ENCODE assay signal across 10 mouse cellular contexts in the genomic region with DNA sequence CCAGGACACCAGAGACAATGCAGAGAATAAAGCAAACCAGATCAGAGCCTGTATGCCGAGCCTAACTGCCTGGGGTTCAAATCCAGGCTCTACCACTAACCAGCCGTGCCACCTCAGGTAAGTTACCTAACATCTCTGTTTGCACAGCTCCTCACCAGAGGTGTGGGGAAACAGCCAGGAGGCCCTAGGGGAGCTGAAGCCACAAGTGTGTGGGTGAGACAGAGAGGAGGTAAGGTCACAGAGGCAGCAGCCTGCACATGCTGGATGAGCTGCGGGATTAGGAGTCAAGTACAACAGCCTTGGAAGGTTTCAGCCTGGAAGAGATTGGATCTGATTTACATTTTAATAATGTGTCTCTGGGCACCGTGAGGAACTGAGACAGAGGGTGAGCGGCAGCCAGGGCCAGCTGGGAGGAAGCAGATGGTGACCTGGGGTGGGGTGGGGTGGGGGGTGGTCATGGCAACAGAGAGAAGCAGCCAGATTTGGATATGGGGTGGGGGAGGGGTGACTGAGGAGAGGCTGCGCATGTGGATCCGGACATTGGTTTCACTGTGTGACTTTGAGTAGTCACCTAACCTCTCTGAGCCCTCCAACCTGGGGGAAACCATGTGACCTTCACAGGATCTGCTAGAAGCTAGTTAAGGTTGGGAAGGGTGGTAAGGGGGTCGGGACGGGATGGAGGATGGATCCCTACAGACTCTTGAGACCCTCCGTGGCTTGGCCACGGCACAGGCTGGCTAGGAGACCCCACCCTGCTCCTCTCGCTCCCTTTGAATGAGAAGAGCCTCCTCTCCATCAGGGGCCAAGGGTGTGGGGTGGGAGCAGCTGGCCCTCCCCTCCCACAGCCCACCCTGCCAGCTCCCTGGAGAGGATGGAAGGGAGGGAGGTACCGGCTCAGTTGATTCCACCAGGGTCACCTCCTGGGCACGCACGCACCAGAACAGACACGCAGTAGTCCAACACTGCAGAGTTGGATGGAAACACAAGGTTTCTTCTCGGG. TPM values are rescaled to one million over a fixed set of nuclear protein-coding genes. Genes with fewer than 3 reads are reported as not detected.
DNase-seq lines count a peak whose midpoint lies in the region; ATAC-seq and TF ChIP-seq lines count a peak whose summit lies in the region.
"Had no signal": no experiment of that assay in that cellular context is flagged by ENCODE, and none has a peak within 500 bp of the region (broad histone marks: within the 10 kb centered on the region; RNA-seq: fewer than 3 reads in every experiment).

No protein-coding gene starts in this region.

- in situ Hi-C loops in ES-E14 (cut with MboI; ENCODE audit: low sequenced_read_pairs in 2 of 2, unreplicated experiment in 2 of 2): no loop called here

- H3K4me1 ChIP-seq in ES-E14 (ENCODE audit: control insufficient read depth in 2 of 2, insufficient read depth in 2 of 2, low read length in 2 of 2, poor library complexity in 1 of 2): peaks cover 4 to 43% of the 10 kb centered on the region in 2 experiments; a peak in 3 of 4 replicates
- H3K4me1 ChIP-seq in brown adipose tissue, adult 24 weeks (ENCODE audit: control insufficient read depth, insufficient read depth, insufficient read length, low read length): peaks cover 7% of the 10 kb centered on the region; the same call in 1 of the 2 replicates
- peaks cover 35% of the 10 kb centered on the region for H3K4me1 ChIP-seq in forebrain, embryonic 14.5 days (ENCODE audit: control insufficient read depth, insufficient read depth, low read length)
- H3K4me1 ChIP-seq in midbrain, embryonic 13.5 days (replicated peaks): peaks cover 88% of the 10 kb centered on the region

- WGBS in forebrain, embryonic 14.5 days: 54% methylated on average over 17 of the region's 17 CpGs
- 35% methylated on average over 17 of the region's 17 CpGs for WGBS in midbrain, embryonic 13.5 days

- H3K4me2 ChIP-seq in forebrain, embryonic 14.5 days (ENCODE audit: low read length): no peak overlapping the region
- H3K4me2 ChIP-seq in midbrain, embryonic 13.5 days (replicated peaks): no peak overlapping the region

- H3K36me3 ChIP-seq in ES-E14 (ENCODE audit: control insufficient read depth, insufficient read depth, low read length, poor library complexity, severe bottlenecking): no peaks in the 10 kb centered on the region
- no peaks in the 10 kb centered on the region for H3K36me3 ChIP-seq in forebrain, embryonic 14.5 days (ENCODE audit: control insufficient read depth, insufficient read depth, low read length)
- no peaks in the 10 kb centered on the region for H3K36me3 ChIP-seq in midbrain, embryonic 13.5 days

- H3K9ac ChIP-seq in ES-E14 (ENCODE audit: insufficient read depth, low read depth, low read length, poor library complexity, severe bottlenecking): peak overlapping the region; percentile 47; the same call in 1 of the 2 replicates
- H3K9ac ChIP-seq in forebrain, embryonic 14.5 days (ENCODE audit: low read length): 0 out of 2 replicates have a peak overlapping the region, but pooled peaks have one; percentile 8
- H3K9ac ChIP-seq in midbrain, embryonic 13.5 days (replicated peaks): no peak overlapping the region

- no peaks in the 10 kb centered on the region for H3K9me3 ChIP-seq in ES-E14 (ENCODE audit: control insufficient read depth, insufficient read depth, low read depth, low read length)
- no peaks in the 10 kb centered on the region for H3K9me3 ChIP-seq in forebrain, embryonic 14.5 days (replicated peaks; ENCODE audit: control insufficient read depth, low read length)
- H3K9me3 ChIP-seq in midbrain, embryonic 13.5 days: no peaks in the 10 kb centered on the region

- DNase-seq in ES-E14 (ENCODE audit: low read depth, low spot score): peak; percentile 43
- DNase-seq in forebrain, embryonic 14.5 days (ENCODE audit: low spot score): peak; percentile 78
- DNase-seq in kidney, adult 11 months: no peak
- no peak for DNase-seq in thymus, postnatal 36 days
- DNase-seq: lung, adult 18-20 months had no signal

- peak; percentile 66 for ATAC-seq in forebrain, embryonic 14.5 days
- peak; percentile 70 for ATAC-seq in midbrain, embryonic 13.5 days
- no peak for ATAC-seq in frontal cortex, adult (ENCODE audit: low TSS enrichment)
- ATAC-seq: Patski had no signal

- peak overlapping the region; percentile 29; the same call in 1 of the 2 replicates for H3K27ac ChIP-seq in ES-E14 (ENCODE audit: insufficient read depth, low read depth, low read length, poor library complexity, severe bottlenecking)
- H3K27ac ChIP-seq in brown adipose tissue, adult 24 weeks (replicated peaks; ENCODE audit: low read depth, low read length): peak overlapping the region; percentile 45; the same call in 1 of the 2 replicates
- H3K27ac ChIP-seq in forebrain, embryonic 14.5 days (ENCODE audit: low read depth, low read length): peak overlapping the region; percentile 82
- H3K27ac ChIP-seq in midbrain, embryonic 13.5 days: peak overlapping the region; percentile 77

- no peaks in the 10 kb centered on the region for H3K27me3 ChIP-seq in forebrain, embryonic 14.5 days (replicated peaks; ENCODE audit: control insufficient read depth, insufficient read depth, low read length)
- H3K27me3 ChIP-seq in midbrain, embryonic 13.5 days: peaks cover 4% of the 10 kb centered on the region

- peak overlapping the region in 1 of 2 experiments; percentile 17; a peak in 1 of 4 replicates for H3K4me3 ChIP-seq in ES-E14 (ENCODE audit: insufficient read depth in 1 of 2, low read depth in 1 of 2, low read length in 2 of 2, poor library complexity in 1 of 2, severe bottlenecking in 1 of 2)
- H3K4me3 ChIP-seq in brown adipose tissue, adult 24 weeks (ENCODE audit: insufficient read depth, low read depth, low read length): no peak overlapping the region
- no peak overlapping the region for H3K4me3 ChIP-seq in forebrain, embryonic 14.5 days (ENCODE audit: low read depth, low read length)
- no peak overlapping the region for H3K4me3 ChIP-seq in midbrain, embryonic 13.5 days (replicated peaks)
- H3K4me3 ChIP-seq: myocyte had no signal

TF ChIP-seq in ES-E14, 5 proteins besides CTCF, POLR2A, EP300 and RAD21:
- TF ChIP-seq CHD2 (IDR thresholded peaks at IDR 0.05; ENCODE audit: low read depth, low read length) (no peak), MAFK (IDR thresholded peaks at IDR 0.05; ENCODE audit: insufficient read depth, low read depth, low read length) (no peak)

RNA-seq across cellular contexts. Expression of a gene that starts 27.4 kb away (rescaled TPM):
- 2.5 and 6.9 TPM in 2 replicates for total RNA-seq in ES-E14 (2012; rRNA removed)
- 6.8 and 9.2 TPM in 2 replicates for polyA plus RNA-seq in brown adipose tissue, adult 24 weeks (2012; ENCODE audit: insufficient read depth, insufficient read length, missing spikeins)
- polyA plus RNA-seq in forebrain, embryonic 14.5 days (2014; fragmentation: Nextera tagmentation; extraction: Ambion mirVana): 30.0 and 40.3 TPM in 2 replicates
- polyA plus RNA-seq in midbrain, embryonic 13.5 days (2015; fragmentation: Nextera tagmentation; extraction: Ambion mirVana): 57.0 and 58.9 TPM in 2 replicates
- polyA plus RNA-seq: myocyte, Patski had no signal

Comparison
In these comparisons a context has a peak if more than half of its experiments do, and no peak if none do; other contexts are left out.
1. DNase-seq: peak in ES-E14 (single experiment) and forebrain, embryonic 14.5 days (single experiment); none in kidney, adult 11 months (single experiment) and thymus, postnatal 36 days (0 of 2).
2. H3K27ac ChIP-seq: peak in every context shown above with its lines; median percentile 82 in forebrain, embryonic 14.5 days; 77 in midbrain, embryonic 13.5 days; 45 in brown adipose tissue, adult 24 weeks; 29 in ES-E14.